Mouse (Mus musculus) MEL (cell line): ENCODE results near the gene Dagla.

Experiments
- CTCF ChIP-seq, 3 experiments: IDR thresholded peaks in 2 of 3; conservative IDR thresholded peaks in 1 of 3; 2 replicates each; pipeline ENCODE4 v1.5.1; 2011 to 2012; ENCODE audit warnings: low read length in 3 of 3, low read depth in 2 of 3, mild to moderate bottlenecking in 2 of 3, improper control_type of control experiment in 1 of 3, inconsistent platforms in 1 of 3, mixed read lengths in 1 of 3, moderate library complexity in 1 of 3; ENCODE audit not compliant: control insufficient read depth in 1 of 3, insufficient read depth in 1 of 3, poor library complexity in 1 of 3, severe bottlenecking in 1 of 3
- EP300 ChIP-seq, 2 experiments: IDR thresholded peaks; 2 replicates each; pipeline ENCODE4 v1.6.1; 2011; ENCODE audit warnings: improper control_type of control experiment in 2 of 2, low read length in 2 of 2, low read depth in 1 of 2, mild to moderate bottlenecking in 1 of 2
- MAFK ChIP-seq: IDR thresholded peaks from 2 replicates; pipeline ENCODE4 v1.6.1; 2011; ENCODE audit warnings: low read depth, mild to moderate bottlenecking, low read length, improper control_type of control experiment, borderline replicate concordance
- MAX ChIP-seq: IDR thresholded peaks from 2 replicates; pipeline ENCODE4 v1.6.1; 2011; ENCODE audit warnings: low read length, improper control_type of control experiment
- MAZ ChIP-seq: IDR thresholded peaks from 2 replicates; pipeline ENCODE4 v1.6.1; 2012; ENCODE audit warnings: low read depth, mild to moderate bottlenecking, inconsistent platforms, low read length, improper control_type of control experiment
- MXI1 ChIP-seq: IDR thresholded peaks from 2 replicates; pipeline ENCODE4 v1.6.1; 2011; ENCODE audit warnings: mild to moderate bottlenecking, low read depth, low read length, improper control_type of control experiment
- NELFE ChIP-seq: IDR thresholded peaks from 2 replicates; pipeline ENCODE4 v1.6.1; 2011; ENCODE audit warnings: low read depth, low read length, improper control_type of control experiment
- NRF1 ChIP-seq: IDR thresholded peaks from 2 replicates; pipeline ENCODE4 v1.6.1; 2014; ENCODE audit warnings: low read depth, mild to moderate bottlenecking, inconsistent platforms, low read length, improper control_type of control experiment, moderate library complexity; ENCODE audit not compliant: poor library complexity, insufficient read depth, severe bottlenecking
- SIN3A ChIP-seq: IDR thresholded peaks from 2 replicates; pipeline ENCODE4 v1.6.1; 2012; ENCODE audit warnings: low read length, improper control_type of control experiment, inconsistent platforms
- UBTF ChIP-seq: IDR thresholded peaks from 2 replicates; pipeline ENCODE4 v1.6.1; 2012; ENCODE audit warnings: low read depth, mild to moderate bottlenecking, inconsistent platforms, low read length, improper control_type of control experiment, moderate library complexity, borderline replicate concordance; ENCODE audit not compliant: insufficient read depth
- ZNF384 ChIP-seq: IDR thresholded peaks from 2 replicates; pipeline ENCODE4 v1.6.1; 2012; ENCODE audit warnings: low read depth, mild to moderate bottlenecking, inconsistent platforms, low read length, improper control_type of control experiment

DNA sequence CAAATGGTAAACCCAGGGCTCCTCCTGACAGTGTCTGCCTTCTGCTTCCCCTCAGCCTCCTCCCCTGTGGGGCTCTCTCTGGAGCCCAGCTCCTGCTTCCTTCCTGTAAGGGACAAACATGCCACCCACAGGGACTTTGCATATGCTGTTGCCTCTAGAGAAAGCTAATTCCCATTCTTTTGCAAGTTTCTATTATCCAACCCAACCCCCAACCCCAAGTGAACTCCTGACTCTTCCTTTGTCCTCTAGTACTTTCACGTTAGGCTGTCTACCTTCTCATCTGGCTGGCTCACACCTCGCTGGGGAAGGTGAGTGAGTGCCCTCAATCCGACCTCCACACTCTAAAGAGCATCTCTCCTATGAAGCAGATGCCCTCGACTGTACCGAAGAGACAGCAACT, 72.8 kb downstream of the Dagla start:
- TF ChIP-seq EP300 (IDR thresholded peaks at IDR 0.05; ENCODE audit: low read depth in 1 of 2, low read length in 2 of 2) (no peak), UBTF (no peak), MAX (no peak), CTCF (IDR thresholded peaks at IDR 0.05 in 2 of 3, conservative IDR thresholded peaks at IDR 0.05 in 1 of 3; ENCODE audit: control insufficient read depth in 1 of 3, insufficient read depth in 1 of 3, low read depth in 2 of 3, low read length in 3 of 3, poor library complexity in 1 of 3, severe bottlenecking in 1 of 3) (no peak), NRF1 (no peak), SIN3A (no peak), MXI1 (no peak), MAZ (no peak), ZNF384 (no peak), MAFK (no peak), NELFE (no peak)
